Mouse (Mus musculus): Measurements from ENCODE around the gene BC025920. TPM values are rescaled to one million over a fixed set of nuclear protein-coding genes. Genes with fewer than 3 reads are reported as not detected.

Gene BC025920
- polyA plus RNA-seq, 1 experiment from 2014 or later: 1.1 TPM

DNA sequence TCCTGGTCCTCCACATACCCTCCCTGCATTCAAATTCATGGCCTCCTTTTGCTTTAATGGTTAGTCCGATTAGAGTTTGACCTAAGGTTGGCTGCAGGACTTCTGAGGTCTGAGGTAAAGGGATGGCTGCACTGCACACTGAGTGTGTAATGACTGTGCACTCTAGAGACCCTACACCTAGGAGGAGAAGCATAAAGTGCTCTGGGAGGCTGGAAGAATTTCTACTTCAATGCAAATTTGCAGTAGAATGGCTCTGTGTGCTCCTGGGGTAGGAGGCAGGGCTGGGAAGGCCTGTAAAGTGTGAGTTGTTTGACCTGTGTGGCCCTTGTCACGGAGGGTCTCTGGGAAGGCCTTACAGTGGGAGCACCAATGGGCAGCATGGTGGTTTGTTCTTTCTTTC is 50.1 kb downstream of the BC025920 start:
- H3K9ac ChIP-seq: no peak overlapping the region
- peaks cover 27% of the 10 kb centered on the region; the same call in 1 of the 2 replicates for H3K36me3 ChIP-seq (replicated peaks; ENCODE audit: control insufficient read depth, insufficient read depth)
- 94% methylated on average over 2 of the region's 2 CpGs for WGBS
- no peaks in the 10 kb centered on the region for H3K4me1 ChIP-seq (replicated peaks; ENCODE audit: control insufficient read depth, insufficient read depth, low read length)
- no peak overlapping the region for H3K4me3 ChIP-seq (replicated peaks; ENCODE audit: low read length)
- no peak overlapping the region for H3K27ac ChIP-seq
- H3K27me3 ChIP-seq (ENCODE audit: control insufficient read depth, insufficient read depth, low read length): no peaks in the 10 kb centered on the region
- DNase-seq (ENCODE audit: low spot score): no peak
- H3K4me2 ChIP-seq (replicated peaks): no peak overlapping the region
- peaks cover 70% of the 10 kb centered on the region for H3K9me3 ChIP-seq (ENCODE audit: control insufficient read depth, low read length)
- no peak for ATAC-seq (ENCODE audit: low FRiP score)

Other genes starting within 250 kb of the BC025920 start
- gene Mfsd12, start 248.8 kb upstream of the BC025920 start, polyA plus RNA-seq (2014; fragmentation: Nextera tagmentation; extraction: Ambion mirVana): 7.8 and 10.0 TPM in 2 replicates
- 0.30 and 0.59 TPM in 2 replicates for gene 4930404N11Rik, start 240.5 kb upstream of the BC025920 start, polyA plus RNA-seq (2014; fragmentation: Nextera tagmentation; extraction: Ambion mirVana)
- 119 and 125 TPM in 2 replicates for gene Fzr1, start 227.8 kb upstream of the BC025920 start, polyA plus RNA-seq (2014; fragmentation: Nextera tagmentation; extraction: Ambion mirVana)
- 68.9 TPM in 2 replicates for gene Dohh, start 221.8 kb upstream of the BC025920 start, polyA plus RNA-seq (2014; fragmentation: Nextera tagmentation; extraction: Ambion mirVana)
- 5.5 and 5.7 TPM in 2 replicates for gene Gm48551, start 221.8 kb upstream of the BC025920 start, polyA plus RNA-seq (2014; fragmentation: Nextera tagmentation; extraction: Ambion mirVana)
- 1.9 and 2.2 TPM in 2 replicates for gene Gm48552, start 217.3 kb upstream of the BC025920 start, polyA plus RNA-seq (2014; fragmentation: Nextera tagmentation; extraction: Ambion mirVana)
- gene Smim24, start 213.2 kb upstream of the BC025920 start, polyA plus RNA-seq (2014; fragmentation: Nextera tagmentation; extraction: Ambion mirVana): 0.84 and 1.3 TPM in 2 replicates
- 17.3 and 25.8 TPM in 2 replicates for gene Nfic, start 150.6 kb upstream of the BC025920 start, polyA plus RNA-seq (2014; fragmentation: Nextera tagmentation; extraction: Ambion mirVana)
- gene Celf5, start 123.6 kb upstream of the BC025920 start, polyA plus RNA-seq (2014; fragmentation: Nextera tagmentation; extraction: Ambion mirVana): 46.6 and 55.9 TPM in 2 replicates
- 53.8 and 59.0 TPM in 2 replicates for gene Ncln, start 109.9 kb upstream of the BC025920 start, polyA plus RNA-seq (2014; fragmentation: Nextera tagmentation; extraction: Ambion mirVana)
- gene S1pr4, start 106.1 kb upstream of the BC025920 start, polyA plus RNA-seq (2014; fragmentation: Nextera tagmentation; extraction: Ambion mirVana): 0.70 and 0.81 TPM in 2 replicates
- gene Gna15, start 82.0 kb upstream of the BC025920 start, polyA plus RNA-seq (2014; fragmentation: Nextera tagmentation; extraction: Ambion mirVana): 1.1 and 1.2 TPM in 2 replicates
- gene Gna11, start 61.1 kb upstream of the BC025920 start, polyA plus RNA-seq (2014; fragmentation: Nextera tagmentation; extraction: Ambion mirVana): 87.5 and 95.5 TPM in 2 replicates
- 524 and 550 TPM in 2 replicates for gene Aes, start 46.8 kb upstream of the BC025920 start, polyA plus RNA-seq (2014; fragmentation: Nextera tagmentation; extraction: Ambion mirVana)
- gene Tle2, start 31.7 kb upstream of the BC025920 start, polyA plus RNA-seq (2014; fragmentation: Nextera tagmentation; extraction: Ambion mirVana): 24.5 and 29.7 TPM in 2 replicates
- 4.2 and 4.8 TPM in 2 replicates for gene Tle6, start 5.2 kb upstream of the BC025920 start, polyA plus RNA-seq (2014; fragmentation: Nextera tagmentation; extraction: Ambion mirVana)
- 39.9 and 42.1 TPM in 2 replicates for gene Sirt6, start 21.5 kb downstream of the BC025920 start, polyA plus RNA-seq (2014; fragmentation: Nextera tagmentation; extraction: Ambion mirVana)
- gene Ankrd24, start 22.3 kb downstream of the BC025920 start, polyA plus RNA-seq (2014; fragmentation: Nextera tagmentation; extraction: Ambion mirVana): 11.8 and 12.6 TPM in 2 replicates
- gene Gm10778, start 42.8 kb downstream of the BC025920 start, polyA plus RNA-seq (2014; fragmentation: Nextera tagmentation; extraction: Ambion mirVana): 6.5 and 6.9 TPM in 2 replicates
- 19.2 and 20.5 TPM in 2 replicates for gene Zfp433, start 98.6 kb downstream of the BC025920 start, polyA plus RNA-seq (2014; fragmentation: Nextera tagmentation; extraction: Ambion mirVana)
- gene Gm3055, start 164.9 kb downstream of the BC025920 start, polyA plus RNA-seq (2014; fragmentation: Nextera tagmentation; extraction: Ambion mirVana): 18.8 and 21.9 TPM in 2 replicates
- gene Gm4767, start 205.9 kb downstream of the BC025920 start, polyA plus RNA-seq (2014; fragmentation: Nextera tagmentation; extraction: Ambion mirVana): 3.5 and 4.0 TPM in 2 replicates

Data from hindbrain, embryonic 14.5 days (tissue).